Comparison of ENCODE assay signal across 20 mouse cellular contexts in genomic region chr8:33986657-33987056, GRCm38 (mm10).
A peak's percentile ranks its signal among the peaks of the same experiment; 100 is the strongest.
DNase-seq lines count a peak whose midpoint lies in the region; ATAC-seq and TF ChIP-seq lines count a peak whose summit lies in the region.
"Had no signal": no experiment of that assay in that cellular context is flagged by ENCODE, and none has a peak within 500 bp of the region (broad histone marks: within the 10 kb centered on the region; RNA-seq: fewer than 3 reads in every experiment).

No protein-coding gene starts in this region.

- TF ChIP-seq CTCF in liver, adult 2 months (IDR thresholded peaks at IDR 0.05; ENCODE audit: low read depth, low read length), result no peak

- peak overlapping the region; percentile 75 for H3K9ac ChIP-seq in liver, adult 2 months (ENCODE audit: low read depth, low read length)
- H3K9ac ChIP-seq in kidney, embryonic 14.5 days (ENCODE audit: low read depth, low read length), result no peak overlapping the region
- H3K9ac ChIP-seq in liver, embryonic 11.5 days (ENCODE audit: low read depth, low read length), result no peak overlapping the region
- no peak overlapping the region for H3K9ac ChIP-seq in stomach, embryonic 15.5 days
- H3K9ac ChIP-seq: forebrain, embryonic 12.5 days; liver, embryonic 14.5 days had no signal

- peaks cover 18% of the 10 kb centered on the region for H3K4me1 ChIP-seq in liver, adult 2 months (ENCODE audit: control insufficient read depth, insufficient read depth, low read length)
- H3K4me1 ChIP-seq in kidney, embryonic 14.5 days (ENCODE audit: control insufficient read depth, insufficient read depth, low read length), result peaks cover 12% of the 10 kb centered on the region; the same call in 1 of the 2 replicates
- peaks cover under 1% of the 10 kb centered on the region; the same call in 1 of the 2 replicates for H3K4me1 ChIP-seq in liver, embryonic 11.5 days (replicated peaks; ENCODE audit: control insufficient read depth, insufficient read depth, low read length)
- no peaks in the 10 kb centered on the region for H3K4me1 ChIP-seq in stomach, embryonic 15.5 days
- H3K4me1 ChIP-seq: forebrain, embryonic 12.5 days had no signal

- H3K79me2 ChIP-seq in liver, adult 2 months (ENCODE audit: control insufficient read depth, insufficient read depth, low read length), result no peaks in the 10 kb centered on the region

- H3K36me3 ChIP-seq in liver, adult 2 months (ENCODE audit: control insufficient read depth, insufficient read depth, low read length), result no peaks in the 10 kb centered on the region
- H3K36me3 ChIP-seq in kidney, embryonic 14.5 days (ENCODE audit: control insufficient read depth, insufficient read depth, low read length), result no peaks in the 10 kb centered on the region
- no peaks in the 10 kb centered on the region for H3K36me3 ChIP-seq in liver, embryonic 11.5 days (ENCODE audit: control insufficient read depth, insufficient read depth, low read length)
- H3K36me3 ChIP-seq in stomach, embryonic 15.5 days, result no peaks in the 10 kb centered on the region
- H3K36me3 ChIP-seq: forebrain, embryonic 12.5 days had no signal

- peak overlapping the region; percentile 41 for H3K4me3 ChIP-seq in liver, adult 2 months (ENCODE audit: insufficient read depth, low read depth, low read length)
- no peak overlapping the region for H3K4me3 ChIP-seq in kidney, embryonic 14.5 days (ENCODE audit: low read length)
- no peak overlapping the region for H3K4me3 ChIP-seq in liver, embryonic 11.5 days (ENCODE audit: low read depth, low read length)
- H3K4me3 ChIP-seq in stomach, embryonic 15.5 days (replicated peaks), result no peak overlapping the region
- H3K4me3 ChIP-seq: forebrain, embryonic 12.5 days; heart, adult 2 months; layer of hippocampus, adult 2 months had no signal

- no peaks in the 10 kb centered on the region for H3K9me3 ChIP-seq in kidney, embryonic 14.5 days (ENCODE audit: control insufficient read depth, low read length)
- no peaks in the 10 kb centered on the region for H3K9me3 ChIP-seq in liver, embryonic 11.5 days (ENCODE audit: control insufficient read depth, low read length)
- H3K9me3 ChIP-seq in stomach, embryonic 15.5 days, result no peaks in the 10 kb centered on the region
- H3K9me3 ChIP-seq: forebrain, embryonic 12.5 days had no signal

- TF ChIP-seq POLR2A in liver, adult 2 months (IDR thresholded peaks at IDR 0.05; ENCODE audit: extremely low read depth, insufficient read depth, low read length), result no peak

- ATAC-seq in kidney, embryonic 14.5 days (ENCODE audit: low FRiP score, low TSS enrichment), result no peak
- ATAC-seq in liver, embryonic 11.5 days (replicated peaks; ENCODE audit: low FRiP score), result no peak
- no peak for ATAC-seq in stomach, embryonic 15.5 days (ENCODE audit: insufficient read depth, low FRiP score, low read depth)
- ATAC-seq in inflammation-experienced regulatory T-cells, adult 6 months, result no peak
- ATAC-seq: hindbrain, embryonic 16.5 days had no signal

- WGBS in liver, adult 2 months, result 46% methylated on average over 6 of the region's 6 CpGs
- WGBS in kidney, embryonic 14.5 days, result 86% methylated on average over 6 of the region's 6 CpGs
- WGBS in liver, embryonic 11.5 days, result 84% methylated on average over 6 of the region's 6 CpGs
- WGBS in stomach, embryonic 15.5 days, result 80% methylated on average over 6 of the region's 6 CpGs

- H3K27me3 ChIP-seq in liver, adult 2 months (ENCODE audit: control insufficient read depth, insufficient read depth, low read length), result no peaks in the 10 kb centered on the region
- no peaks in the 10 kb centered on the region for H3K27me3 ChIP-seq in kidney, embryonic 14.5 days (ENCODE audit: control insufficient read depth, insufficient read depth, low read length)
- H3K27me3 ChIP-seq in liver, embryonic 11.5 days (replicated peaks; ENCODE audit: control insufficient read depth, insufficient read depth, low read length), result no peaks in the 10 kb centered on the region
- H3K27me3 ChIP-seq in stomach, embryonic 15.5 days (replicated peaks), result no peaks in the 10 kb centered on the region
- H3K27me3 ChIP-seq: CH12.LX; forebrain, embryonic 12.5 days had no signal

- no peak for DNase-seq in liver, adult 2 months (ENCODE audit: extremely low read depth, low read depth, low spot score)
- DNase-seq in liver, result no peak
- DNase-seq in liver, embryonic 11.5 days (ENCODE audit: low spot score), result no peak
- no peak for DNase-seq in left cerebral cortex, adult 11 months (ENCODE audit: low spot score)
- no peak for DNase-seq in adrenal gland, adult (ENCODE audit: inconsistent age in 2 of 2, low spot score in 1 of 2)
- DNase-seq: cerebellum, adult 8-10 months; gastrocnemius, postnatal 10 days; heart, adult 2 months; heart, postnatal 4 days; lung, postnatal 4 days; right cerebral cortex, postnatal 4 days; thymus, postnatal 25 days had no signal

- no peak overlapping the region for H3K4me2 ChIP-seq in kidney, embryonic 14.5 days (replicated peaks; ENCODE audit: low read depth, low read length)
- no peak overlapping the region for H3K4me2 ChIP-seq in liver, embryonic 11.5 days
- H3K4me2 ChIP-seq in stomach, embryonic 15.5 days, result peak overlapping the region; percentile 13; the same call in 1 of the 2 replicates
- H3K4me2 ChIP-seq: forebrain, embryonic 12.5 days had no signal

- H3K27ac ChIP-seq in liver, adult 2 months (replicated peaks; ENCODE audit: insufficient read depth, low read depth, low read length), result peak overlapping the region; percentile 100
- H3K27ac ChIP-seq in kidney, embryonic 14.5 days (ENCODE audit: low read depth, low read length), result peak overlapping the region; percentile 66
- H3K27ac ChIP-seq in liver, embryonic 11.5 days (ENCODE audit: low read depth, low read length), result peak overlapping the region; percentile 8; the same call in 1 of the 2 replicates
- peak overlapping the region; percentile 78 for H3K27ac ChIP-seq in stomach, embryonic 15.5 days
- H3K27ac ChIP-seq: forebrain, embryonic 12.5 days; layer of hippocampus, adult 2 months; liver, embryonic 14.5 days had no signal

Comparison
In these comparisons a context has a peak if more than half of its experiments do, and no peak if none do; other contexts are left out.
1. H3K27ac ChIP-seq: peak in every context shown above with its lines; median percentile 100 in liver, adult 2 months; 78 in stomach, embryonic 15.5 days; 66 in kidney, embryonic 14.5 days; 8 in liver, embryonic 11.5 days.